Mouse (Mus musculus) erythroblast, embryonic 14.5 days (primary cell): ENCODE data around the gene 4930447C04Rik. TPM values are rescaled to one million over a fixed set of nuclear protein-coding genes. Genes with fewer than 3 reads are reported as not detected.

Experiments
- H3K27me3 ChIP-seq: 2 replicates; pipeline ENCODE4 v1.6.1; 2012; ENCODE audit warnings: inconsistent platforms; ENCODE audit not compliant: control insufficient read depth
- H3K36me3 ChIP-seq: 2 replicates; pipeline ENCODE4 v1.6.1; 2012; ENCODE audit warnings: mild to moderate bottlenecking, inconsistent platforms; ENCODE audit not compliant: control insufficient read depth
- H3K4me1 ChIP-seq: 2 replicates; pipeline ENCODE4 v1.6.1; 2012; ENCODE audit warnings: inconsistent platforms; ENCODE audit not compliant: control insufficient read depth
- H3K4me3 ChIP-seq: replicated peaks from 2 replicates; pipeline ENCODE3; 2012; ENCODE audit warnings: moderate library complexity, mild to moderate bottlenecking, inconsistent platforms
- H3K9me3 ChIP-seq: 2 replicates; pipeline ENCODE4 v1.6.1; 2012; ENCODE audit warnings: low read length, inconsistent platforms, mixed read lengths; ENCODE audit not compliant: control insufficient read depth
- GATA1 ChIP-seq: IDR thresholded peaks from 2 replicates; pipeline ENCODE4 v1.6.1; 2012; ENCODE audit warnings: low read length, inconsistent platforms, mixed read lengths
- TAL1 ChIP-seq: IDR thresholded peaks from 3 replicates; pipeline ENCODE4 v1.6.1; 2012; ENCODE audit warnings: low read length, inconsistent platforms, mixed read lengths
- polyA plus RNA-seq: library from polyadenylated mRNA; stranded (reverse); fragments of >175 nt; gene quantifications from 2 replicates; pipeline ENCODE4 v1.2.3, GENCODE M21; 2012

4930447C04Rik gene
- polyA plus RNA-seq, 1 experiment: not detected

DNA sequence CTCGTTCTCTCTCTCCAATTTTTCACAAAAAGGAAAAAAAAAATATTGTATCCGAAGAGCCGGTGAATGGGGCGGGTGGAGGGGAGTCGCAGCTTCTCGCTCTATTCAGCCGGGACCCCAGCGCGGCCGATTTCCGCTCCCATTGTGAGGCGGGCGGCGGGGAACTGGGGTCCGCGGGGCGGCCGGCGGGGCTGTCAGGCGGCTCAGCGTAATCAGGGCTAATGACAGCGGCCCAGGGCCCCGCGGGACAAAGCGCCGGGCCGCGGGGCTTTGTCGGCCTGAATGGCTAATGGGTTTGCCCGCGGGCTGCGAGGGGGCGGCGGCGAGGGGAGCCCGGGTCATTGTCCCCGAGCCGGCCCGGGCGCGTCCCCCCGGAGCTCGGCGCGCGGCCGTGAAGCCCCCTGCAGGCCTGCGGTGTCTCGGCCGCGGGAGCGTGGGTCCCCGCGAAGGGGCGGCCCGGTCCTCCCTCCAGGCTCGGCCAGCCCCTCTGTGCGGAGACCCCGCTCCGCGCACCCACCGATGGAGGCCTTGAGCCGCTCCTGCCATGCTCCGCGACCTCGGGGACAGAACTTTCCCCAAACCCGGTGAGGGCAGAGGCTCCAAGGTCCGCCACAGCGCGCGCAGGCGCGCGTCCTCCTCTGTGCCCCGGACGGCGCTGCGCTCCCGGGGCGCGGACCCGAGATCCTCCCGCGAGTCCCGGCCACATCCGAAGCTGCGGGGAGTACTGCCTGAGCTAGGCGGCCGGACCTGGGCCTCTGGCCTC is 4.9 kb upstream of the 4930447C04Rik start:
- no peaks in the 10 kb centered on the region; the same call in 1 of the 2 replicates for H3K9me3 ChIP-seq
- no peak overlapping the region for H3K4me3 ChIP-seq
- no peaks in the 10 kb centered on the region for H3K36me3 ChIP-seq
- H3K27me3 ChIP-seq: peaks cover 86% of the 10 kb centered on the region
- H3K4me1 ChIP-seq: no peaks in the 10 kb centered on the region
- TF ChIP-seq GATA1: no peak
- TF ChIP-seq TAL1: no peak

DNA sequence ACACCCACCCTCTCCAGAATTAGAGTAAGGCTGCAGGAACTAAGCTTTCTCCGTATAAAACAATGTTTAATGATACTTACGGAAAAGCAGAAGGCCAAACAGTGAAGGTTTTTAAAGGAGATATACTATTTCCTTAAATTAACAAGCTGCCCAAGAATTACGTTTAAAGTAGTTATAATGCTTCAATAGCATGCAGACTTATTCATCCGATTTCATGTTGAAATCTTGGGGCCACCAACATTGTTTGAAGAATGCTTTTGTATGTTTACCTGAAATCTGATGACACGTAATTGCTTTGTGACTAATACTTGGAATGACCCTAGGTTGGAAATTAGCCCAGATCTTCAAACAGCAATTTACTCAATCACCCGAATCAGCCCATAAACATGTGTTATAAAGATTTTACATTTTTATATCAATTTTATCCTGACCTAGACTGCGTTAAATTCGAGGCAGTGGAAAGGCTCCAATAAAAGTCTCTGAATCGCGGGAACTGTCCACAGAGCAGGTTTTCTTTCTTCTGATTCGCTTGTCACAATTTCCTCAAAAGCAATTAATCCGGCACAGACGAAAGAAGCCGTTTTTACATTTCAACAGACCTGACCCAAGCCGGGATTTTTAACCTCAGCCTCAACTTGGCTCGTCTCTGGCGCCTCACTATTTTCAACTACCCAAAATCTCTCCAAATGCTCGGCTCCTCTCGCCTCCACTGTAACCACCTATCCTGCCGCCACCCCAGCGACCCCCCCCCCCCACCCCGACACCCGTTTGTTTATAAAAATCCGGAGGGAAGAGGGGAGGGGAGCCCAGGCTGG is 4.0 kb upstream of the 4930447C04Rik start:
- peaks cover 92% of the 10 kb centered on the region for H3K27me3 ChIP-seq
- TF ChIP-seq TAL1: no peak
- TF ChIP-seq GATA1: no peak

DNA sequence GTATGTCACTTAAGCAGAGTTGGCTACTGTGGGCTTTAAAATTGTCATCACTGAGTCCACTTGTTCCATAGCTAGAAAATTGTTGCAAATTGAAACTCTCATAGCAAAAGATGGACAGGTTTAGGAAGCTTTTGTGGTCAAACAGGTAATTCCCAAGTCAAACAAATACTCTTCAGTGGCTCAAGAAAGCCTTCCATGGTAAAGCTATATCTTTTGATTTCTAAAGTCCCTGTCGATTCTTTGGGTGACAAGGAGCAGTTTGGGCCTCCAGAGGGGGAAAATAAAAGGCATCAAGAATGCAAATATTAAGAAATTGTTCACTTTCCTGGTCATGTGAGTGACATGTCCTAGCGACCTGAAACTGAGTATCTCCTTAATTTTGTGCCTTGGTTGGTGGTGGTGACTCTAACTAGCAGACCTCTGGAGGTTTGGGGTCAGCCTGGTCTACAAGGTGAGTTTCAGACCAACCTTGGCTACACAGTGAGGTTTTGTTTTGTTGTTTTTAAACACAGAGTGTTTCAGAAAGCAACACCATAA is 3.1 kb upstream of the 4930447C04Rik start:
- TF ChIP-seq TAL1 (no peak), GATA1 (no peak)
- no peaks in the 10 kb centered on the region for H3K4me1 ChIP-seq
- H3K36me3 ChIP-seq: no peaks in the 10 kb centered on the region
- no peaks in the 10 kb centered on the region; the same call in 1 of the 2 replicates for H3K9me3 ChIP-seq
- peaks cover 99% of the 10 kb centered on the region for H3K27me3 ChIP-seq
- no peak overlapping the region for H3K4me3 ChIP-seq

More for the DNA sequence above, 4.0 kb upstream of the 4930447C04Rik start:
- no peaks in the 10 kb centered on the region for H3K4me1 ChIP-seq
- H3K36me3 ChIP-seq: no peaks in the 10 kb centered on the region
- H3K9me3 ChIP-seq: no peaks in the 10 kb centered on the region; the same call in 1 of the 2 replicates
- no peak overlapping the region for H3K4me3 ChIP-seq

DNA sequence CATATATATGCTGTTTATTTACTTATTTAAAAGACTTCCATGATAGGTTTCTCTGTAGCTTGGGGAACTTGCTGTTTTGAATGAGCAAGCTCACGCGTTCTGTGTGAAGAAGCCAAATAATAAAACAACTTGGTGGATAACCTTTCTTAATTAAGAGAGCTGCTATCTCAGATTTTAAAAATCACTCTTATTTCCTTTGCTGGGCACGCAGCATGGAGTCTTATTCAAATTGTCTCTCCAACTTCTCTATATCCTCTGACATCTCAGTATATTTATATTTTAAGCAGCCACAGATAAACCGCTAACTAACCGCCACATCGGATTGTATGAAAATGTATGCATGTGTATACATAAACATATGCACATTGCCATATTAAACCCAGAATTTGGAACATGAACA is 1.6 kb upstream of the 4930447C04Rik start:
- no peaks in the 10 kb centered on the region for H3K4me1 ChIP-seq
- peaks cover 100% of the 10 kb centered on the region for H3K27me3 ChIP-seq
- TF ChIP-seq GATA1: no peak
- no peak for TF ChIP-seq TAL1
- no peak overlapping the region for H3K4me3 ChIP-seq
- no peaks in the 10 kb centered on the region; the same call in 1 of the 2 replicates for H3K9me3 ChIP-seq
- no peaks in the 10 kb centered on the region for H3K36me3 ChIP-seq

DNA sequence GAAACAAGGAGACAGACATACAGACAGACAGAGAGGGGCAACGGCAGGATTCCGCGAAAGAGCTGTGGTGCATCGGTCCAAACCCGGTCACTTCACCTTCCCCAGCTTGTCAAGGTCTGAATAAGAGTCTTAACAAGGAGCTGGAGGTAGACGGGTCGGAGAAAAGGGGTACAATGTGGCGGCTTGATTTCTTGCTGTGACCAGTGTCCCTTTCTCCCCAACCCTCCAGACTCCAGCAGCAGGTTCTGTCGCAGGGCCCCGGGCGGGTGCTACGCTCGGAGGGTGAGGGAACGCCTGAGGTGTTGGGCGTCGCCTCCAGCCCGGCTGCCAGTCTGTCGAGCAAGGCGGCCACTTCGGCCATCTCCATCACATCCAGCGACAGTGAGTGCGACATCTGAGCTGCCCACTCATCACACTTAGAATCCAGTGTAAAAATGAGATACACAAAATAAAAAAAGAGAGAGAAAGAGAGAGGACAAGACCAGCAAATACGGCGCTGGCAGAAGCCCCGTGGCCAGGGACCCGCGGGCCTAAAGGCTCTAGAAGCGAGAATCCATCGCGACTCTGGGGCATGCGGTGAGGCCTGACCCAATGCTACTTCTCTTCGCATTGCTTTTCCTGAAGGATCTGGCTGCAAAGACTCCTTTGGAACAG is 951 bp upstream of the 4930447C04Rik start:
- H3K4me1 ChIP-seq: no peaks in the 10 kb centered on the region
- no peak overlapping the region for H3K4me3 ChIP-seq
- no peak for TF ChIP-seq TAL1
- TF ChIP-seq GATA1: no peak
- peaks cover 100% of the 10 kb centered on the region for H3K27me3 ChIP-seq
- H3K36me3 ChIP-seq: no peaks in the 10 kb centered on the region
- no peaks in the 10 kb centered on the region; the same call in 1 of the 2 replicates for H3K9me3 ChIP-seq

DNA sequence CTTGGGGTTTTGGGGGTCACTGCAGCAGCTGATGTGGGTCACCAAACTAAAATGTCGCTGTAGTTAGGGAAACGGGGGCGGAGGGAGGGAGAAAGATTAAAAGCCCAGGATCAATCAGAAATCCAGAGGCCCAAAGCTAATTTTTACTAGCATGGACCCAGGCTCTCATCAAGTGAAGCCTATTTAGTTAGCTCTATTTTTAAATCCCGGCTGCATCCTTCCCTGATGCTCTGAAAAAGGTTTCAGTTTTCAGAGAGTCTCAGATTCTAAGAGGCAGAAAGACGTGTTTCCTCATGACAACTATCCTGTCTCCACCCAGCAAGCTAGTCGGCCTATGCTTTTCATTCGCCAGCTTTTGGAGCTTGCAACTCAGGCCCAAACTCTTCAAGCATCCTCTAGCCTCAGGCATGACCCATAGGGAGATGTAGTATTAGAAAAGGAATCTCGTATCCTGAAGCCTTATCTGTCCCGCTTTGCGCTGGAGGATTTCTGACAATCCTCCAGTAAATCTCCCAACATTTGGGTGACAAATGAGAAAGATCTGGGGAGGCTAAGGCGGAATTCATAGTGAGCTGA is 336 bp upstream of the 4930447C04Rik start:
- Histone ChIP-seq H3K36me3 (no peaks in the 10 kb centered on the region), H3K27me3 (peaks cover 99% of the 10 kb centered on the region)
- TF ChIP-seq TAL1 (no peak), GATA1 (no peak)

DNA sequence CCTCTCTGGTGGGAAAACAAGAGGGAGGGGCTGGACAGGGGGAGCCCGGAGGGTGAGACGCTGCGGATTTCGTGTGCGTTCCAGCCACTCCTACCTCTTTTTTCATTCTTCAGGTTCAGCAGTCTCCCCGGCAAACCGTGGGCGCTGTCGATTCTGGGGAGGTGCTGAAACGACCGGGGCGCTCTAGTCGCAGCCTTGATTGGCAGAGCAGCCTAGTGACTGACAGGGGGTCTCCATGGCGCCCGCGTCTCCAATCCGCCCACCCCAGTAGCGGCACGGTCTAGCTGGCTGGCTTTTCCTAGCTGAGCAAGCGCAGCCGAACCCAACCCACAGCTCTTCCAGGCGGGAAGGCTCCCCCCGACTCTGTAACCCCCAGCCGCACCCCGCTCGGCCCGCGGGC is 958 bp downstream of the 4930447C04Rik start, which contains the start of gene Six6:
Gene Six6 (plus strand): TSS at position 277 of the 400 bp plus-strand sequence.
- Histone ChIP-seq H3K9me3 (no peaks in the 10 kb centered on the region), H3K4me3 (no peak within 1 kb of the TSS), H3K27me3 (peaks cover 91% of the 10 kb centered on the region), H3K4me1 (no peaks in the 10 kb centered on the region), H3K36me3 (no peaks in the 10 kb centered on the region)
- TF ChIP-seq TAL1 (no peak), GATA1 (no peak)

More for the DNA sequence above, 336 bp upstream of the 4930447C04Rik start:
- no peaks in the 10 kb centered on the region for H3K4me1 ChIP-seq
- no peaks in the 10 kb centered on the region; the same call in 1 of the 2 replicates for H3K9me3 ChIP-seq
- no peak overlapping the region for H3K4me3 ChIP-seq
